Mouse (Mus musculus): ENCODE data around the gene Mybbp1a.

Mybbp1a gene

GRCm38 (mm10) chr11:72478228-72478627, 37.1 kb downstream of the Mybbp1a start:
- no peak for DNase-seq (ENCODE audit: low spot score)

GRCm38 (mm10) chr11:72479499-72479898, 38.3 kb downstream of the Mybbp1a start:
- no peak for DNase-seq (ENCODE audit: low spot score)

GRCm38 (mm10) chr11:72481313-72481712, 40.2 kb downstream of the Mybbp1a start:
- no peak for DNase-seq (ENCODE audit: low spot score)

GRCm38 (mm10) chr11:72481952-72482351, 40.8 kb downstream of the Mybbp1a start:
- no peak for DNase-seq (ENCODE audit: low spot score)

- DNase-seq (ENCODE audit: low spot score): no peak
Observed at GRCm38 (mm10) chr11:72484549-72484948, 43.4 kb downstream of the Mybbp1a start.

- DNase-seq (ENCODE audit: low spot score): no peak
Observed at GRCm38 (mm10) chr11:72485157-72485556, 44.0 kb downstream of the Mybbp1a start.

GRCm38 (mm10) chr11:72485960-72486359, 44.8 kb downstream of the Mybbp1a start:
- DNase-seq (ENCODE audit: low spot score): no peak

- no peak for DNase-seq (ENCODE audit: low spot score)
Observed at GRCm38 (mm10) chr11:72487171-72487570, 46.0 kb downstream of the Mybbp1a start.

- DNase-seq (ENCODE audit: low spot score): no peak
Observed at GRCm38 (mm10) chr11:72487739-72488138, 46.6 kb downstream of the Mybbp1a start.

- no peak for DNase-seq (ENCODE audit: low spot score)
Observed at GRCm38 (mm10) chr11:72488753-72489271, 47.7 kb downstream of the Mybbp1a start.

- DNase-seq (ENCODE audit: low spot score): no peak
Observed at GRCm38 (mm10) chr11:72489397-72489796, 48.2 kb downstream of the Mybbp1a start.

GRCm38 (mm10) chr11:72489881-72490301, 48.7 kb downstream of the Mybbp1a start, which contains the start of gene Spns2:
Gene Spns2 (minus strand): TSS chr11:72489904.
- peak; percentile 84 for DNase-seq (ENCODE audit: low spot score)

- DNase-seq (ENCODE audit: low spot score): no peak
Observed at GRCm38 (mm10) chr11:72491130-72491960, 50.2 kb downstream of the Mybbp1a start.

- DNase-seq (ENCODE audit: low spot score): no peak
Observed at GRCm38 (mm10) chr11:72494046-72494988, 53.2 kb downstream of the Mybbp1a start.

- DNase-seq (ENCODE audit: low spot score): no peak
Observed at GRCm38 (mm10) chr11:72496066-72496465, 54.9 kb downstream of the Mybbp1a start.

- no peak for DNase-seq (ENCODE audit: low spot score)
Observed at GRCm38 (mm10) chr11:72496775-72497174, 55.6 kb downstream of the Mybbp1a start.

GRCm38 (mm10) chr11:72497367-72497766, 56.2 kb downstream of the Mybbp1a start:
- DNase-seq (ENCODE audit: low spot score): no peak

GRCm38 (mm10) chr11:72500139-72500538, 59.0 kb downstream of the Mybbp1a start:
- DNase-seq (ENCODE audit: low spot score): no peak
